ENCODE assay signal across 25 mouse cellular contexts in genomic region chr5:72816046-72816445, GRCm38 (mm10). TPM values are rescaled to one million over a fixed set of nuclear protein-coding genes. Genes with fewer than 3 reads are reported as not detected.
A peak's percentile ranks its signal among the peaks of the same experiment; 100 is the strongest.
DNase-seq lines count a peak whose midpoint lies in the region; ATAC-seq and TF ChIP-seq lines count a peak whose summit lies in the region.
"Had no signal": no experiment of that assay in that cellular context is flagged by ENCODE, and none has a peak within 500 bp of the region (broad histone marks: within the 10 kb centered on the region; RNA-seq: fewer than 3 reads in every experiment).

No protein-coding gene starts in this region.

- peaks cover 21% of the 10 kb centered on the region for H3K79me2 ChIP-seq in MEL (ENCODE audit: control insufficient read depth, insufficient read depth, low read length, poor library complexity)

- no peak for TF ChIP-seq RAD21 in MEL (IDR thresholded peaks at IDR 0.05; ENCODE audit: low read depth, low read length)

- intact Hi-C loops in left cerebral cortex, postnatal 36 days (cut with DNase I) = no loop called here

- no peak for TF ChIP-seq EP300 in MEL (IDR thresholded peaks at IDR 0.05; ENCODE audit: low read depth in 1 of 2, low read length in 2 of 2)

- ATAC-seq in hindbrain, embryonic 13.5 days (ENCODE audit: low FRiP score) = no peak
- no peak for ATAC-seq in hindbrain, embryonic 11.5 days (ENCODE audit: low FRiP score)
- no peak for ATAC-seq in midbrain, embryonic 11.5 days (ENCODE audit: low FRiP score)
- ATAC-seq in midbrain, postnatal 0 days (ENCODE audit: low FRiP score) = no peak
- ATAC-seq: activated CD4-positive, CD25-positive, alpha-beta regulatory T cell, adult 4 months; CD4-positive, CD25-positive, alpha-beta regulatory T cell, adult 4 months; forebrain, embryonic 14.5 days had no signal

- H3K27ac ChIP-seq in hindbrain, embryonic 13.5 days = 0 out of 2 replicates have a peak overlapping the region, but pooled peaks have one; percentile 23
- no peak overlapping the region for H3K27ac ChIP-seq in hindbrain, embryonic 11.5 days (ENCODE audit: low read depth, low read length)
- H3K27ac ChIP-seq in midbrain, embryonic 11.5 days (ENCODE audit: low read depth, low read length) = no peak overlapping the region
- no peak overlapping the region for H3K27ac ChIP-seq in midbrain, postnatal 0 days (ENCODE audit: low read depth, low read length)
- H3K27ac ChIP-seq in MEL (ENCODE audit: control insufficient read depth, low read depth, low read length) = peak overlapping the region; percentile 57; the same call in 1 of the 2 replicates
- H3K27ac ChIP-seq: forebrain, embryonic 10.5 days; gastrocnemius, adult 2 months; heart, embryonic 15.5 days; hindbrain, embryonic 12.5 days had no signal

- peaks cover 14% of the 10 kb centered on the region for H3K4me1 ChIP-seq in hindbrain, embryonic 13.5 days (replicated peaks)
- H3K4me1 ChIP-seq in hindbrain, embryonic 11.5 days (replicated peaks; ENCODE audit: control insufficient read depth, insufficient read depth, low read length) = no peaks in the 10 kb centered on the region; the same call in 1 of the 2 replicates
- no peaks in the 10 kb centered on the region for H3K4me1 ChIP-seq in midbrain, embryonic 11.5 days (ENCODE audit: control insufficient read depth, insufficient read depth, low read length)
- H3K4me1 ChIP-seq in midbrain, postnatal 0 days (ENCODE audit: insufficient read depth, low read length) = no peaks in the 10 kb centered on the region
- H3K4me1 ChIP-seq in MEL (ENCODE audit: control insufficient read depth in 1 of 2, insufficient read depth in 2 of 2, low read length in 2 of 2) = peaks cover 33 to 48% of the 10 kb centered on the region in 2 experiments

- no peaks in the 10 kb centered on the region for H3K9me3 ChIP-seq in hindbrain, embryonic 13.5 days
- no peaks in the 10 kb centered on the region for H3K9me3 ChIP-seq in hindbrain, embryonic 11.5 days (ENCODE audit: control insufficient read depth, low read length)
- H3K9me3 ChIP-seq in midbrain, embryonic 11.5 days (ENCODE audit: control insufficient read depth, low read length) = no peaks in the 10 kb centered on the region
- H3K9me3 ChIP-seq in midbrain, postnatal 0 days (ENCODE audit: low read length) = no peaks in the 10 kb centered on the region
- no peaks in the 10 kb centered on the region for H3K9me3 ChIP-seq in MEL (replicated peaks; ENCODE audit: insufficient read depth, low read length)
- H3K9me3 ChIP-seq: forebrain, embryonic 10.5 days; heart, embryonic 12.5 days; heart, embryonic 15.5 days; hindbrain, embryonic 12.5 days had no signal

- WGBS in hindbrain, embryonic 13.5 days = 78% methylated on average over 1 of the region's 1 CpGs
- 100% methylated on average over 1 of the region's 1 CpGs for WGBS in hindbrain, embryonic 11.5 days
- WGBS in midbrain, embryonic 11.5 days = 91% methylated on average over 1 of the region's 1 CpGs
- WGBS in midbrain, postnatal 0 days = 95% methylated on average over 1 of the region's 1 CpGs

- H3K4me3 ChIP-seq in hindbrain, embryonic 13.5 days = no peak overlapping the region
- H3K4me3 ChIP-seq in hindbrain, embryonic 11.5 days (ENCODE audit: low read depth, low read length) = no peak overlapping the region
- no peak overlapping the region for H3K4me3 ChIP-seq in midbrain, embryonic 11.5 days (ENCODE audit: low read depth, low read length)
- H3K4me3 ChIP-seq in midbrain, postnatal 0 days (ENCODE audit: low read depth, low read length) = no peak overlapping the region
- H3K4me3 ChIP-seq in MEL (ENCODE audit: control insufficient read depth in 1 of 2, insufficient read depth in 1 of 2, low read depth in 2 of 2, low read length in 2 of 2) = no peak overlapping the region
- H3K4me3 ChIP-seq: forebrain, embryonic 10.5 days; gastrocnemius, adult 2 months; heart, embryonic 12.5 days; heart, embryonic 15.5 days; hindbrain, embryonic 12.5 days had no signal

- no peak for TF ChIP-seq POLR2A in MEL (IDR thresholded peaks at IDR 0.05; ENCODE audit: control insufficient read depth in 1 of 2, insufficient read depth in 1 of 2, low read depth in 1 of 2, low read length in 2 of 2, poor library complexity in 1 of 2)

- no peaks in the 10 kb centered on the region for H3K36me3 ChIP-seq in hindbrain, embryonic 13.5 days
- H3K36me3 ChIP-seq in hindbrain, embryonic 11.5 days (ENCODE audit: control insufficient read depth, insufficient read depth, low read length) = no peaks in the 10 kb centered on the region
- H3K36me3 ChIP-seq in midbrain, embryonic 11.5 days (ENCODE audit: control insufficient read depth, insufficient read depth, low read length) = no peaks in the 10 kb centered on the region
- H3K36me3 ChIP-seq in midbrain, postnatal 0 days (ENCODE audit: insufficient read depth, low read length) = no peaks in the 10 kb centered on the region
- H3K36me3 ChIP-seq in MEL (ENCODE audit: control insufficient read depth in 1 of 2, insufficient read depth in 2 of 2, low read length in 2 of 2) = peaks cover 29 to 64% of the 10 kb centered on the region in 2 experiments
- H3K36me3 ChIP-seq: forebrain, embryonic 10.5 days; heart, embryonic 12.5 days; heart, embryonic 15.5 days; hindbrain, embryonic 12.5 days had no signal

- no peak overlapping the region for H3K9ac ChIP-seq in hindbrain, embryonic 13.5 days
- no peak overlapping the region for H3K9ac ChIP-seq in hindbrain, embryonic 11.5 days (ENCODE audit: low read depth, low read length)
- H3K9ac ChIP-seq in midbrain, embryonic 11.5 days (ENCODE audit: low read length) = no peak overlapping the region
- no peak overlapping the region for H3K9ac ChIP-seq in midbrain, postnatal 0 days (replicated peaks; ENCODE audit: low read length, poor library complexity, severe bottlenecking)
- no peak overlapping the region; the same call in 1 of the 2 replicates for H3K9ac ChIP-seq in MEL (ENCODE audit: control insufficient read depth, low read depth, low read length, poor library complexity, severe bottlenecking)
- H3K9ac ChIP-seq: forebrain, postnatal 0 days; heart, embryonic 12.5 days; heart, embryonic 15.5 days; hindbrain, embryonic 12.5 days had no signal

- no peak for TF ChIP-seq CTCF in midbrain, postnatal 0 days (IDR thresholded peaks at IDR 0.05)
- TF ChIP-seq CTCF in MEL (IDR thresholded peaks at IDR 0.05 in 2 of 3, conservative IDR thresholded peaks at IDR 0.05 in 1 of 3; ENCODE audit: control insufficient read depth in 1 of 3, insufficient read depth in 1 of 3, low read depth in 2 of 3, low read length in 3 of 3, poor library complexity in 1 of 3, severe bottlenecking in 1 of 3) = no peak

- no peak for DNase-seq in hindbrain, embryonic 11.5 days (ENCODE audit: low spot score)
- DNase-seq in midbrain, embryonic 11.5 days (ENCODE audit: low spot score, missing footprints) = peak; percentile 81
- no peak for DNase-seq in midbrain, postnatal 0 days (ENCODE audit: low spot score)
- no peak for DNase-seq in MEL (ENCODE audit: low read depth, low spot score)
- no peak for DNase-seq in thymus, postnatal 0 days (ENCODE audit: low spot score)
- DNase-seq in left cerebral cortex, postnatal 36 days (ENCODE audit: low spot score in 2 of 2) = no peak
- DNase-seq: adrenal gland, adult 8-10 months; adrenal gland, postnatal 25 days; cerebellum, adult 18-20 months; cerebellum, adult 9-10 months; cerebellum, postnatal 14 days; forebrain, postnatal 0 days; gastrocnemius, adult 2 months; gastrocnemius, postnatal 14 days; heart, adult 18-20 months; heart, postnatal 10 days; heart, postnatal 4 days had no signal

- no peak overlapping the region for H3K4me2 ChIP-seq in hindbrain, embryonic 13.5 days
- H3K4me2 ChIP-seq in hindbrain, embryonic 11.5 days (replicated peaks; ENCODE audit: low read depth, low read length) = no peak overlapping the region
- H3K4me2 ChIP-seq in midbrain, embryonic 11.5 days = no peak overlapping the region
- H3K4me2 ChIP-seq in midbrain, postnatal 0 days (ENCODE audit: low read depth, low read length, poor library complexity, severe bottlenecking) = no peak overlapping the region
- H3K4me2 ChIP-seq: heart, embryonic 12.5 days; heart, embryonic 15.5 days; hindbrain, embryonic 12.5 days had no signal

- H3K27me3 ChIP-seq in hindbrain, embryonic 13.5 days = no peaks in the 10 kb centered on the region
- no peaks in the 10 kb centered on the region for H3K27me3 ChIP-seq in hindbrain, embryonic 11.5 days (ENCODE audit: control insufficient read depth, insufficient read depth, low read length)
- H3K27me3 ChIP-seq in midbrain, embryonic 11.5 days (ENCODE audit: control insufficient read depth, insufficient read depth, low read length) = no peaks in the 10 kb centered on the region
- H3K27me3 ChIP-seq in midbrain, postnatal 0 days (ENCODE audit: insufficient read depth, low read length) = no peaks in the 10 kb centered on the region
- H3K27me3 ChIP-seq in MEL (ENCODE audit: control insufficient read depth in 1 of 2, insufficient read depth in 2 of 2, low read length in 2 of 2) = no peaks in the 10 kb centered on the region
- H3K27me3 ChIP-seq: heart, embryonic 12.5 days; heart, embryonic 15.5 days; hindbrain, embryonic 12.5 days had no signal

TF ChIP-seq in MEL, 35 proteins besides CTCF, POLR2A, EP300 and RAD21 (continues in another document):
- TF ChIP-seq MYC (IDR thresholded peaks at IDR 0.05; ENCODE audit: low read depth, low read length) (no peak), POLR2AphosphoS2 (IDR thresholded peaks at IDR 0.05; ENCODE audit: low read length) (no peak), USF2 (IDR thresholded peaks at IDR 0.05; ENCODE audit: borderline replicate concordance in 1 of 2, insufficient read depth in 1 of 2, low read depth in 1 of 2, low read length in 2 of 2) (no peak), JUND (IDR thresholded peaks at IDR 0.05; ENCODE audit: low read depth, low read length) (no peak), ZMIZ1 (IDR thresholded peaks at IDR 0.05; ENCODE audit: low read depth, low read length) (no peak), TBP (IDR thresholded peaks at IDR 0.05; ENCODE audit: low read depth, low read length) (no peak), CHD1 (IDR thresholded peaks at IDR 0.05; ENCODE audit: low read depth, low read length) (no peak), NRF1 (IDR thresholded peaks at IDR 0.05; ENCODE audit: insufficient read depth, low read depth, low read length, poor library complexity, severe bottlenecking) (no peak)

RNA-seq across cellular contexts. Expression of gene Tec, which starts 52.2 kb away (rescaled TPM):
- polyA plus RNA-seq in hindbrain, embryonic 13.5 days (2015; fragmentation: Nextera tagmentation; extraction: Ambion mirVana) = 7.0 and 9.8 TPM in 2 replicates
- polyA plus RNA-seq in hindbrain, embryonic 11.5 days (2014; fragmentation: Nextera tagmentation; extraction: Ambion mirVana) = 5.3 and 5.4 TPM in 2 replicates
- polyA plus RNA-seq in midbrain, embryonic 11.5 days (2014; fragmentation: Nextera tagmentation; extraction: Ambion mirVana) = 3.3 and 4.5 TPM in 2 replicates
- 3.9 and 5.4 TPM in 2 replicates for total RNA-seq in midbrain, postnatal 0 days (2014; rRNA removed)
- 2.3 TPM in 2 replicates for polyA plus RNA-seq in midbrain, postnatal 0 days (2015; fragmentation: Nextera tagmentation; extraction: Ambion mirVana)
- 44.8 and 57.4 TPM in 2 replicates for total RNA-seq in MEL (2012; rRNA removed)
- 10 to 100 TPM in 1 of 2 experiments, not detected in 1; 61.1 TPM for polyA plus RNA-seq in MEL (2012; ENCODE audit: insufficient read depth in 1 of 2, insufficient read length in 2 of 2, low read depth in 1 of 2, low replicate concordance in 2 of 2, missing spikeins in 1 of 2)
- 25.2 and 25.8 TPM in 2 replicates for polyA plus RNA-seq in thymus, postnatal 0 days (2015; fragmentation: Nextera tagmentation; extraction: Ambion mirVana)
- 1 to 10 TPM; 4.2 to 4.8 TPM for total RNA-seq in left cerebral cortex, postnatal 36 days (2021)

Comparison
In these comparisons a context has a peak if more than half of its experiments do, and no peak if none do; other contexts are left out.
1. H3K27ac ChIP-seq: peak in hindbrain, embryonic 13.5 days (single experiment) and MEL (single experiment); none in hindbrain, embryonic 11.5 days (single experiment), midbrain, embryonic 11.5 days (single experiment) and midbrain, postnatal 0 days (single experiment).